In genomic region chr19:11989334-11989733, GRCm38 (mm10) we compare ENCODE assay signal across 24 mouse cellular contexts. TPM values are rescaled to one million over a fixed set of nuclear protein-coding genes. Genes with fewer than 3 reads are reported as not detected.
DNase-seq lines count a peak whose midpoint lies in the region; ATAC-seq lines count a peak whose summit lies in the region.
"Had no signal": no experiment of that assay in that cellular context is flagged by ENCODE, and none has a peak within 500 bp of the region (broad histone marks: within the 10 kb centered on the region; RNA-seq: fewer than 3 reads in every experiment).

No protein-coding gene starts in this region.

- no peak overlapping the region for H3K27ac ChIP-seq in kidney, embryonic 15.5 days
- H3K27ac ChIP-seq: embryonic facial prominence, embryonic 10.5 days; heart, adult 2 months; heart, embryonic 15.5 days; hindbrain, embryonic 10.5 days; hindbrain, embryonic 14.5 days had no signal

- peak; percentile 99 for ATAC-seq in granulocyte monocyte progenitor cell, adult 5-6 weeks (replicated peaks; ENCODE audit: poor library complexity, severe bottlenecking)
- ATAC-seq in monocyte, adult 5-6 weeks (replicated peaks; ENCODE audit: insufficient number of reproducible peaks, low FRiP score, low TSS enrichment, poor library complexity, severe bottlenecking): peak; percentile 93
- no peak for ATAC-seq in kidney, embryonic 15.5 days (replicated peaks; ENCODE audit: low FRiP score)
- ATAC-seq: forebrain, embryonic 14.5 days had no signal

- H3K36me3 ChIP-seq in kidney, embryonic 15.5 days: peaks cover 88% of the 10 kb centered on the region

- H3K9ac ChIP-seq in kidney, embryonic 15.5 days: no peak overlapping the region
- H3K9ac ChIP-seq: heart, embryonic 15.5 days; hindbrain, embryonic 14.5 days had no signal

- H3K27me3 ChIP-seq in kidney, embryonic 15.5 days: no peaks in the 10 kb centered on the region
- H3K27me3 ChIP-seq: heart, embryonic 15.5 days had no signal

- 97% methylated on average over 7 of the region's 7 CpGs for WGBS in kidney, embryonic 15.5 days

- H3K4me1 ChIP-seq in kidney, embryonic 15.5 days: no peaks in the 10 kb centered on the region
- H3K4me1 ChIP-seq: embryonic facial prominence, embryonic 10.5 days; heart, embryonic 15.5 days; hindbrain, embryonic 10.5 days had no signal

- no peak overlapping the region for H3K4me3 ChIP-seq in kidney, embryonic 15.5 days (replicated peaks)
- H3K4me3 ChIP-seq: embryonic facial prominence, embryonic 10.5 days; heart, adult 2 months; heart, embryonic 15.5 days; hindbrain, embryonic 10.5 days had no signal

- no peaks in the 10 kb centered on the region for H3K9me3 ChIP-seq in kidney, embryonic 15.5 days (replicated peaks)
- H3K9me3 ChIP-seq: embryonic facial prominence, embryonic 10.5 days; G1E; heart, embryonic 15.5 days; hindbrain, embryonic 10.5 days had no signal

- H3K4me2 ChIP-seq in kidney, embryonic 15.5 days: no peak overlapping the region
- H3K4me2 ChIP-seq: heart, embryonic 11.5 days; heart, embryonic 15.5 days; hindbrain, embryonic 14.5 days had no signal

- DNase-seq in spleen, postnatal 36 days (ENCODE audit: low spot score in 2 of 2): peak; percentile 29 to 44
- DNase-seq in spleen, postnatal 4 days (ENCODE audit: low spot score in 2 of 2): no peak
- DNase-seq in frontal cortex, postnatal 14 days (ENCODE audit: low spot score in 2 of 2): no peak
- DNase-seq in left cerebral cortex, adult 9 months (ENCODE audit: low spot score in 2 of 2): no peak
- DNase-seq: adrenal gland, postnatal 10 days; cerebellum, adult 11-12 months; cerebellum, adult 9-11 months; cerebellum, postnatal 36 days; gastrocnemius, postnatal 36 days; heart, adult 2 months; heart, postnatal 14 days had no signal

RNA-seq across cellular contexts. Expression of gene Osbp, which starts 23.6 kb away (rescaled TPM):
- 39.1 and 46.5 TPM in 2 replicates for total RNA-seq in granulocyte monocyte progenitor cell, adult 5-6 weeks (2014; fragmentation: Nextera tagmentation)
- 35.2 and 42.3 TPM in 2 replicates for total RNA-seq in granulocyte monocyte progenitor cell, adult 5-6 weeks (2017)
- 22.1 to 45.4 TPM (median 25.4 TPM) in 3 replicates for total RNA-seq in monocyte, adult 5-6 weeks (2017)
- polyA plus RNA-seq in kidney, embryonic 15.5 days (2015; fragmentation: Nextera tagmentation; extraction: Ambion mirVana): 3.9 and 4.2 TPM in 2 replicates

RNA-seq across cellular contexts. Expression of gene Olfr1423, which starts 51.8 kb away (rescaled TPM):
- not detected in 2 replicates for total RNA-seq in granulocyte monocyte progenitor cell, adult 5-6 weeks (2014; fragmentation: Nextera tagmentation)
- not detected in 2 replicates for total RNA-seq in granulocyte monocyte progenitor cell, adult 5-6 weeks (2017)
- 0.11 TPM in 1 of 3 replicates, not detected in the others for total RNA-seq in monocyte, adult 5-6 weeks (2017)
- not detected in 2 replicates for polyA plus RNA-seq in kidney, embryonic 15.5 days (2015; fragmentation: Nextera tagmentation; extraction: Ambion mirVana)
- total RNA-seq: adrenal gland, postnatal 10 days; adrenal gland, postnatal 4 days; gastrocnemius, adult 8-10 months; gastrocnemius, postnatal 36 days; heart, adult 2 months; heart, postnatal 14 days had no signal
- polyA plus RNA-seq: embryonic facial prominence, embryonic 14.5 days; forebrain, embryonic 14.5 days; G1E; heart, adult 2 months; heart, embryonic 11.5 days; heart, embryonic 15.5 days; hindbrain, embryonic 14.5 days had no signal

Comparison
In these comparisons a context has a peak if more than half of its experiments do, and no peak if none do; other contexts are left out.
1. DNase-seq: peak in spleen, postnatal 36 days (2 of 2); none in spleen, postnatal 4 days (0 of 2), frontal cortex, postnatal 14 days (0 of 2) and left cerebral cortex, adult 9 months (0 of 2).